Mouse (Mus musculus): ENCODE measurements at regions not wholly inside any gene's neighbourhood (a gene's known extent, or its start where the extent isn't known, plus 50 kb on each side); places are given as distances from the start of the nearest gene placed in this dataset.

DNA sequence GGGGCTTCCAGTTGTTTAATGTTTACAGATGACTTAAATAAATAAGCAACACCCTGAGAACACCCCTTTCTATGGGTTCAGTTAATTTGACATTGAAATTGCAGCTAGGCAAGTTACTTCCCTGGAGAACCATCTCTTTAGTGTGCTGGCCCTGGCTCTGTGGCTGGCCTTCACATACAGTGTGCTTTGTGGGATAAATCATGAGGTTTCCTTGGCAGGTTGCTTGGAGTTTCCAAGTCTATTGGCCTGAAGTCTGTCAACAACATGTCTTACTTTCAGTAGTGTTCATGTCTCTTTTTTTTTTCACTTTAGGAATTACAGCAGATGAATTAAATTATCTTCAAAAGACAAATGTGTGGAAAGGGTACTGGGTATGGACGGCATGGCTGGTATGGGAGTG is 359.2 kb upstream of the Dph6 start:
- no peaks in the 10 kb centered on the region for H3K4me1 ChIP-seq (ENCODE audit: control insufficient read depth, insufficient read depth, low read length)
- no peak overlapping the region for H3K27ac ChIP-seq (ENCODE audit: insufficient read depth, low read length)
- DNase-seq = no peak
- WGBS = 98% methylated on average over 1 of the region's 1 CpGs
- TF ChIP-seq CTCF (IDR thresholded peaks at IDR 0.05; ENCODE audit: borderline replicate concordance, insufficient read depth, low read depth, low read length) (no peak), POLR2A (IDR thresholded peaks at IDR 0.05; ENCODE audit: borderline replicate concordance, insufficient read depth, low read length) (no peak)
- H3K27me3 ChIP-seq (ENCODE audit: control insufficient read depth, insufficient read depth, low read length) = no peaks in the 10 kb centered on the region
- no peak overlapping the region for H3K4me3 ChIP-seq (replicated peaks; ENCODE audit: insufficient read depth, low read depth, low read length)

DNA sequence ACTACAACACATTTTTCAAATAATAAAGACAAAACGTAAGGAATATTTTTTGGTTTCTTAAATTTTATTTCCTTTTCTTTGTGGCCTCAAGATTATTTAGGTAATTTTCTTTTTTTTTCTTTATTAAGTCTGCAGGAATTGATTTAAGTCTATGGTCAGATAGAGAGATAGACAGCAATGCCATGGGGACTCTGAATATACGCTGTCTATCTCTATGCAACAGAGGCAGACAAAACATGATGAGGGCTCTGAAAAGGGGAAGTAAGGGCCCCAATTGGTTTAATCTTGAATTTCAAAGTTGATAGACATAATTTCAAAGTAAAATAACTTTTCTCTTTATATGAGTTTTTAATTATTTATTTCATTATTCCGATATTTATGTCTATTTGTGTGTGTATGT is 372.0 kb upstream of the Dph6 start:
- Histone ChIP-seq H3K4me1 (ENCODE audit: control insufficient read depth, insufficient read depth, low read length) (no peaks in the 10 kb centered on the region), H3K27ac (ENCODE audit: insufficient read depth, low read length) (no peak overlapping the region), H3K4me3 (replicated peaks; ENCODE audit: insufficient read depth, low read depth, low read length) (no peak overlapping the region), H3K27me3 (ENCODE audit: control insufficient read depth, insufficient read depth, low read length) (no peaks in the 10 kb centered on the region)
- no peak for DNase-seq
- TF ChIP-seq CTCF (IDR thresholded peaks at IDR 0.05; ENCODE audit: borderline replicate concordance, insufficient read depth, low read depth, low read length) (no peak), POLR2A (IDR thresholded peaks at IDR 0.05; ENCODE audit: borderline replicate concordance, insufficient read depth, low read length) (no peak)
- 95% methylated on average over 3 of the region's 3 CpGs for WGBS

DNA sequence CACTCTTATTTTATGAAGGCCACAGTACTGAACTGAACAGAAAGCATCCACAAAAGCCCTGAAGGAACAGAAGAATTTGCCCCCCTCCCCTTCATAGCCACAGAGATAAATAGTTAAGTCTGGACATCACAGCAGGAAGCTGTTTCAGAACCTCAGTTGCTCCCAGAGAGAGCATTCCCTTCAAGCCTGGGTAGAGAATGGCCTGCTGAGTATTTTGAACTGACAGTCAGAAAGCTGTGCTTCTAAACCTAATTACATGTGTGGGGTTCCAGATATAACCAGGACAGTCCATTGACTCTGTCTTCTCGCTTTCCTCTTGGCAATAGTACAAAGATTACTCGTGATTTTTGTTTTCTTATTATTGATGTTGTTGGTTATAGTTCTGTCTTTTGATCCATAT is 376.4 kb upstream of the Dph6 start:
- Histone ChIP-seq H3K4me1 (ENCODE audit: control insufficient read depth, insufficient read depth, low read length) (no peaks in the 10 kb centered on the region), H3K27ac (ENCODE audit: insufficient read depth, low read length) (no peak overlapping the region), H3K4me3 (replicated peaks; ENCODE audit: insufficient read depth, low read depth, low read length) (no peak overlapping the region), H3K27me3 (ENCODE audit: control insufficient read depth, insufficient read depth, low read length) (no peaks in the 10 kb centered on the region)
- TF ChIP-seq CTCF (IDR thresholded peaks at IDR 0.05; ENCODE audit: borderline replicate concordance, insufficient read depth, low read depth, low read length) (no peak), POLR2A (IDR thresholded peaks at IDR 0.05; ENCODE audit: borderline replicate concordance, insufficient read depth, low read length) (no peak)
- 24% methylated on average over 2 of the region's 2 CpGs for WGBS
- DNase-seq = no peak

DNA sequence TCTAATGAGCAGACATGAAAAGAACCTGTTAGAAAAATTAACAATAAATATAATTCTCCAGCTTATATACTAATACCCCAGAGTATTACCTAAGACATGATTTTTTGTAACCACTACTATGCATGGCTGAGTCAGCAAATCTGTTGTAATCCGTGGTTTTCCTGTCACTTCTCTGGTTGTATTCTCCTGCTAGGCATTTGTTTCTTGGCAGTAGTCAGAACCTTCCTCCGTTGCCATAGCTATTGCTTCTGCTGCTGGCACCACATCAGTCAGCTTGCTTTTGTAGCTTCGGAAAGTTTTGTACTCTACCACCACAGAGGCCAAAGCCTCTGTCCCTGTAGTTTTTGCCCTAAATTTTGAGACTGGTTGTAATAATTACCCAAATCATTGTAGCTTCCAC is 381.4 kb upstream of the Dph6 start:
- no peak for DNase-seq
- H3K4me1 ChIP-seq (ENCODE audit: control insufficient read depth, insufficient read depth, low read length) = no peaks in the 10 kb centered on the region
- no peaks in the 10 kb centered on the region for H3K27me3 ChIP-seq (ENCODE audit: control insufficient read depth, insufficient read depth, low read length)
- TF ChIP-seq POLR2A (IDR thresholded peaks at IDR 0.05; ENCODE audit: borderline replicate concordance, insufficient read depth, low read length) (no peak), CTCF (IDR thresholded peaks at IDR 0.05; ENCODE audit: borderline replicate concordance, insufficient read depth, low read depth, low read length) (no peak)
- no peak overlapping the region for H3K27ac ChIP-seq (ENCODE audit: insufficient read depth, low read length)
- no peak overlapping the region for H3K4me3 ChIP-seq (replicated peaks; ENCODE audit: insufficient read depth, low read depth, low read length)
- WGBS = 9% methylated on average over 3 of the region's 3 CpGs

DNA sequence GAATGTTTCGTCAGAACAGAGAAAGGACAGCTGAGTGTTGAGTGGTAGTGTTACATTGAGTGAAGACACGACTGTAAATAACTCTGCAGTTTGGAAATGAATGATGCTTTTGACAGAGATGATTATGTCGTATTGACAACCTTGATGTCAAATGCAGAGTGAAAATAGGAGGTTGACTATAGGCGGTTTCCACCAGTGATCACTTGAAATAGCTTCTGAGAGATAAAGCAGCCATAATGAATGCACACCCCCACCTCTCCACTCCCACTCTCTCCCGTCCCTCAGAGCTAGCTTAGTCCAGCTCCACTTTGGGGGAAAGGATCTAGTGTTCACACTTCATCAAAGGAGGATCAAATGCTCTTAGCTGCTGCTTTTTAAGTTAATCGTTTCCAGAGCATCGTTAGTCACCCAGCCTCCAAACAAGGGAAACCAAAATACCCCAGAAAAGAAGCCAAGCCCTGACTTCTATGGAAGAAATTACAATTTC is 387.6 kb upstream of the Dph6 start:
- no peaks in the 10 kb centered on the region for H3K27me3 ChIP-seq (ENCODE audit: control insufficient read depth, insufficient read depth, low read length)
- H3K27ac ChIP-seq (ENCODE audit: insufficient read depth, low read length) = no peak overlapping the region
- 80% methylated on average over 7 of the region's 7 CpGs for WGBS
- DNase-seq = no peak
- TF ChIP-seq POLR2A (IDR thresholded peaks at IDR 0.05; ENCODE audit: borderline replicate concordance, insufficient read depth, low read length) (no peak), CTCF (IDR thresholded peaks at IDR 0.05; ENCODE audit: borderline replicate concordance, insufficient read depth, low read depth, low read length) (no peak)
- H3K4me1 ChIP-seq (ENCODE audit: control insufficient read depth, insufficient read depth, low read length) = no peaks in the 10 kb centered on the region
- H3K4me3 ChIP-seq (replicated peaks; ENCODE audit: insufficient read depth, low read depth, low read length) = no peak overlapping the region

DNA sequence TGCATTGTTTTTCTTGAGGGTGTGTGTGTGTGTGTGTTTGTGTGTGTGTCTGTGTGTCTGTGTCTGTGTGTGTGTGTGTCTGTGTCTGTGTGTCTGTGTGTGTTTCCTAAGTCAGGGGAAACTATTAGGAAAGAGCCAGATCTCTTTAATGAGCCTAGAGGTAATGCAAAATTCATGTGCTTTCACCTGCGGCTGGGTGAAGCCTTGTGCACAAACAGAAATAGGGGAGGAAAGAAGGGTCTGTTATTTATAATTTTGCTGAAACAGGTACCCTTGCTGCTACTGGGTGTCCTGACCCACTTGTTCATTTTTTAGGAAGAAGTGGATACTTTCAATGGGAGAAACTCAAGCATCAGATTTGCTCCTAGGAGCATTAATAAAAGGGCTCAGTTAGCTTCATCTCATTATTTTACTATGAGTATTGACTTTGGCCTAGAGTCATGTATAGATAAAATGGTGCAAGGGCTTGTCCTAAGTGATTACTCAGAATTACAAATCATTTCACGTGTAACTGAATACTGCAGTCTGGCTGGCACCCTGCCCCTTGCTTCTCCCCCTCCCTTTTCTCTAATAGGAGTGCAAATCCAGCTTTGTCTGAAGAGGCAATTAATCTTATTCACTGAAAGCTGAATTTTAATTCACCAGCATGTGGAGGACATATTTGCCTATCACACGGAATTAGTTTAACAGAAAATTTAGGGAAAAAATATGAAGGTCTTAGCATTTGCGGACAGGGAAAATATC is 401.7 kb upstream of the Dph6 start:
- Histone ChIP-seq H3K4me1 (ENCODE audit: control insufficient read depth, insufficient read depth, low read length) (no peaks in the 10 kb centered on the region), H3K27ac (ENCODE audit: insufficient read depth, low read length) (no peak overlapping the region), H3K4me3 (replicated peaks; ENCODE audit: insufficient read depth, low read depth, low read length) (no peak overlapping the region), H3K27me3 (ENCODE audit: control insufficient read depth, insufficient read depth, low read length) (no peaks in the 10 kb centered on the region)
- 54% methylated on average over 4 of the region's 4 CpGs for WGBS
- DNase-seq = no peak
- TF ChIP-seq POLR2A (IDR thresholded peaks at IDR 0.05; ENCODE audit: borderline replicate concordance, insufficient read depth, low read length) = no peak
- no peak for TF ChIP-seq CTCF (IDR thresholded peaks at IDR 0.05; ENCODE audit: borderline replicate concordance, insufficient read depth, low read depth, low read length)

DNA sequence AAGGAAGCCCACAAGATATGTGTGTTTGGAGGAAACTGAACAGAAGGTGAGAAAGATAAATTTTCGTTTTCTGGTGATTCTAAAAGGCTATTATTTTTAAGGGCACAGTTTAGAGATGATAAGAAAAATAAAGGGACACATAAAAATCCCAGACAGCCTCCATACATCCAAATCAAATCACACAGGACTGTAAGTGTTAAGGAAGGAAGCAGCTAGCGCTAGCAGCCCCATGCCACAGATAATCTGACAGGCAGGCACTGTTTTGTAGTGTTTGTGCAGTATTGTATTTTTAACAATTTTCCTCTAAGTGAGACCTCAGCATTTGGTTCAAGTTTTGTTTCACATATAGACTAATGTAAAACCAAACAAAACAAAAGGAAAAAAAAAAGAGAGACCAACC is 402.4 kb upstream of the Dph6 start:
- TF ChIP-seq POLR2A (IDR thresholded peaks at IDR 0.05; ENCODE audit: borderline replicate concordance, insufficient read depth, low read length) (no peak), CTCF (IDR thresholded peaks at IDR 0.05; ENCODE audit: borderline replicate concordance, insufficient read depth, low read depth, low read length) (no peak)
- no peak for DNase-seq
- Histone ChIP-seq H3K4me3 (replicated peaks; ENCODE audit: insufficient read depth, low read depth, low read length) (no peak overlapping the region), H3K4me1 (ENCODE audit: control insufficient read depth, insufficient read depth, low read length) (no peaks in the 10 kb centered on the region), H3K27ac (ENCODE audit: insufficient read depth, low read length) (no peak overlapping the region), H3K27me3 (ENCODE audit: control insufficient read depth, insufficient read depth, low read length) (no peaks in the 10 kb centered on the region)
- WGBS = 84% methylated on average over 2 of the region's 2 CpGs

DNA sequence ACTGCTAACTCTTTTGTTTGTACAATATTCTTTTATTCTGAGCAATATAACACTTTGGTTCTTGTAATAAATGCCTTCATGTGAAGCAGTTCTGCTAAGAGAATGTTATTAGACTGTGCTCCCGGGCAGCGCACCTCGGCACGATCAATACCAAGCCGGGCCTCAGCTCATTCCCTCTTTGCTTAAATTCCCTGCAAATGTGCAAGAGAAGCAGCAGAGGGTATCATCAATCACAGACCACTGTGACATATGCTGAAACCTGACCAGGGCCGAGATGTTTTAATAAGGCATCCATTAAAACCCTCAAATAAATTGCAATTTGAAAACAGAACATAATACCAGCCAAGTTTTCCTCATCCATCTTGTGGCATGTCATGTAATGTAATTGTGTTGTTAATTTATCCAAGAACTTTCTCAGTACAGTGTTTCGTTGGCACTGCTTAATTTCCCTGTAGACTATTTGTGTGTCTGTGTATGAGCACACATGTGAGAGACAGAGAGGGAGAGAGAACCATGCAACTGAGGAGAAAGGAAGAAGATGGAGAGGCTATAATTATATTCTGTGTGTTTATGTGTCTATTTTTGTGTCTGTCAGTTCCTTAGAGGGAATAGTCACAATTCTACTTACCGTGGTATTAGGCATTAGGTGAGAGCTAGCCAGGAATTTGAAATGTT is 412.9 kb upstream of the Dph6 start:
- Histone ChIP-seq H3K27me3 (ENCODE audit: control insufficient read depth, insufficient read depth, low read length) (no peaks in the 10 kb centered on the region), H3K27ac (ENCODE audit: insufficient read depth, low read length) (no peak overlapping the region), H3K4me3 (replicated peaks; ENCODE audit: insufficient read depth, low read depth, low read length) (no peak overlapping the region), H3K4me1 (ENCODE audit: control insufficient read depth, insufficient read depth, low read length) (no peaks in the 10 kb centered on the region)
- DNase-seq = no peak
- TF ChIP-seq POLR2A (IDR thresholded peaks at IDR 0.05; ENCODE audit: borderline replicate concordance, insufficient read depth, low read length) (no peak), CTCF (IDR thresholded peaks at IDR 0.05; ENCODE audit: borderline replicate concordance, insufficient read depth, low read depth, low read length) (no peak)
- 82% methylated on average over 8 of the region's 8 CpGs for WGBS
